ENCODE assay signal across 21 mouse cellular contexts in the genomic region with DNA sequence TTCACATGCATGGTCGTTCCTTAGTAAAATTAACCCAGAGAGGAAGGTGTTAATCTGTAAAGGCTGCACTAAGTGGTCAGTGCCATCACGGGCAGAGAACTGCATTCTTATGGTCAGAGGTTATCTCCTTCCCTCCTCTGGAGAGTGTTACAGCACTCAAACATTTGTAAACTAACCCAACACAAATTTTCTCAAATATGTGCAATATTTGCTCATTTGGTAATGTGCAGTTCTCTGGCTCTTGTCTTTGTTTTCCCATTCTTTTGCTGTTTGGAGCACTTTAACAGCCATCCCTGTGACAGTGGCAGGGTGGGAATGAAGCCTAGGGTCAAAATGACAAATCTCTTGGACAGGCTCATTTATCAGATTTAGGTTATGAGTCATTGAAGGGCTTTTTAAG.
DNase-seq lines count a peak whose midpoint lies in the region; ATAC-seq and TF ChIP-seq lines count a peak whose summit lies in the region.
"Had no signal": no experiment of that assay in that cellular context is flagged by ENCODE, and none has a peak within 500 bp of the region (broad histone marks: within the 10 kb centered on the region; RNA-seq: fewer than 3 reads in every experiment).

No protein-coding gene starts in this region.

- WGBS in heart, embryonic 12.5 days, result 13% methylated on average over 2 of the region's 2 CpGs
- 13% methylated on average over 2 of the region's 2 CpGs for WGBS in liver, adult 2 months
- 29% methylated on average over 2 of the region's 2 CpGs for WGBS in liver, embryonic 11.5 days

- no peaks in the 10 kb centered on the region for H3K27me3 ChIP-seq in heart, embryonic 12.5 days (replicated peaks)
- H3K27me3 ChIP-seq in liver, adult 2 months (ENCODE audit: control insufficient read depth, insufficient read depth, low read length), result no peaks in the 10 kb centered on the region
- H3K27me3 ChIP-seq in liver, embryonic 11.5 days (replicated peaks; ENCODE audit: control insufficient read depth, insufficient read depth, low read length), result no peaks in the 10 kb centered on the region
- H3K27me3 ChIP-seq: CH12.LX; forebrain, embryonic 13.5 days; limb, embryonic 12.5 days; midbrain, embryonic 12.5 days; Patski had no signal

- no peak for ATAC-seq in heart, embryonic 12.5 days (ENCODE audit: insufficient number of reproducible peaks, low FRiP score)
- ATAC-seq in liver, embryonic 11.5 days (replicated peaks; ENCODE audit: low FRiP score), result no peak
- ATAC-seq: forebrain, embryonic 13.5 days; intestine, postnatal 0 days; Patski had no signal

- H3K27ac ChIP-seq in heart, embryonic 12.5 days (ENCODE audit: poor library complexity, severe bottlenecking), result no peak overlapping the region
- H3K27ac ChIP-seq in liver, adult 2 months (replicated peaks; ENCODE audit: insufficient read depth, low read depth, low read length), result no peak overlapping the region
- no peak overlapping the region for H3K27ac ChIP-seq in liver, embryonic 11.5 days (ENCODE audit: low read depth, low read length)
- no peak overlapping the region for H3K27ac ChIP-seq in layer of hippocampus, adult 2 months
- H3K27ac ChIP-seq: forebrain, embryonic 13.5 days; limb, embryonic 12.5 days; liver, embryonic 14.5 days; midbrain, embryonic 12.5 days; stomach, postnatal 0 days had no signal

- no peak for TF ChIP-seq POLR2A in liver, adult 2 months (IDR thresholded peaks at IDR 0.05; ENCODE audit: extremely low read depth, insufficient read depth, low read length)

- H3K9ac ChIP-seq in heart, embryonic 12.5 days, result no peak overlapping the region
- no peak overlapping the region for H3K9ac ChIP-seq in liver, adult 2 months (ENCODE audit: low read depth, low read length)
- H3K9ac ChIP-seq in liver, embryonic 11.5 days (ENCODE audit: low read depth, low read length), result no peak overlapping the region
- H3K9ac ChIP-seq: forebrain, embryonic 13.5 days; limb, embryonic 12.5 days; liver, embryonic 14.5 days; midbrain, embryonic 12.5 days had no signal

- TF ChIP-seq CTCF in liver, adult 2 months (IDR thresholded peaks at IDR 0.05; ENCODE audit: low read depth, low read length), result no peak
- no peak for TF ChIP-seq CTCF in layer of hippocampus, adult 2 months (conservative IDR thresholded peaks at IDR 0.05)

- no peak overlapping the region for H3K4me3 ChIP-seq in heart, embryonic 12.5 days
- H3K4me3 ChIP-seq in liver, adult 2 months (ENCODE audit: insufficient read depth, low read depth, low read length), result no peak overlapping the region
- H3K4me3 ChIP-seq in liver, embryonic 11.5 days (ENCODE audit: low read depth, low read length), result no peak overlapping the region
- H3K4me3 ChIP-seq in layer of hippocampus, adult 2 months, result no peak overlapping the region
- H3K4me3 ChIP-seq: forebrain, embryonic 13.5 days; limb, embryonic 12.5 days; midbrain, embryonic 12.5 days had no signal

- DNase-seq in heart, postnatal 10 days, result peak; percentile 19 to 30
- peak; percentile 76 for DNase-seq in liver, adult 2 months (ENCODE audit: extremely low read depth, low read depth, low spot score)
- DNase-seq in liver, embryonic 11.5 days (ENCODE audit: low spot score), result no peak
- DNase-seq in kidney, postnatal 14 days, result peak; percentile 54
- peak; percentile 43 for DNase-seq in lung, postnatal 10 days
- no peak for DNase-seq in layer of hippocampus, adult 2 months (ENCODE audit: low spot score in 2 of 2)
- DNase-seq: adrenal gland, postnatal 36 days; B cell, adult 2 months; cerebellum, adult 9-10 months; thymus, adult 2 months; thymus, postnatal 4 days had no signal

- intact Hi-C loops in heart, postnatal 10 days (cut with DNase I), result no loop called here

- no peaks in the 10 kb centered on the region for H3K36me3 ChIP-seq in heart, embryonic 12.5 days
- H3K36me3 ChIP-seq in liver, adult 2 months (ENCODE audit: control insufficient read depth, insufficient read depth, low read length), result no peaks in the 10 kb centered on the region
- no peaks in the 10 kb centered on the region for H3K36me3 ChIP-seq in liver, embryonic 11.5 days (ENCODE audit: control insufficient read depth, insufficient read depth, low read length)
- H3K36me3 ChIP-seq: G1E; limb, embryonic 12.5 days; midbrain, embryonic 12.5 days had no signal

- no peak overlapping the region for H3K4me2 ChIP-seq in heart, embryonic 12.5 days
- H3K4me2 ChIP-seq in liver, embryonic 11.5 days, result no peak overlapping the region
- H3K4me2 ChIP-seq: forebrain, embryonic 13.5 days; limb, embryonic 12.5 days; midbrain, embryonic 12.5 days had no signal

- no peaks in the 10 kb centered on the region; the same call in 1 of the 2 replicates for H3K9me3 ChIP-seq in heart, embryonic 12.5 days (replicated peaks)
- H3K9me3 ChIP-seq in liver, embryonic 11.5 days (ENCODE audit: control insufficient read depth, low read length), result no peaks in the 10 kb centered on the region; the same call in 1 of the 2 replicates
- H3K9me3 ChIP-seq: midbrain, embryonic 12.5 days had no signal

- no peaks in the 10 kb centered on the region for H3K79me2 ChIP-seq in liver, adult 2 months (ENCODE audit: control insufficient read depth, insufficient read depth, low read length)

- H3K4me1 ChIP-seq in heart, embryonic 12.5 days (replicated peaks), result peaks cover 8% of the 10 kb centered on the region; the same call in 1 of the 2 replicates
- peaks cover 2% of the 10 kb centered on the region; the same call in 1 of the 2 replicates for H3K4me1 ChIP-seq in liver, adult 2 months (ENCODE audit: control insufficient read depth, insufficient read depth, low read length)
- no peaks in the 10 kb centered on the region for H3K4me1 ChIP-seq in liver, embryonic 11.5 days (replicated peaks; ENCODE audit: control insufficient read depth, insufficient read depth, low read length)
- H3K4me1 ChIP-seq: forebrain, embryonic 13.5 days; limb, embryonic 12.5 days had no signal

Comparison
In these comparisons a context has a peak if more than half of its experiments do, and no peak if none do; other contexts are left out.
1. DNase-seq: peak in heart, postnatal 10 days (2 of 2), liver, adult 2 months (single experiment), kidney, postnatal 14 days (single experiment) and lung, postnatal 10 days (single experiment); none in liver, embryonic 11.5 days (single experiment) and layer of hippocampus, adult 2 months (0 of 2).